Mouse (Mus musculus) neural tube, embryonic 15.5 days (tissue): Measurements from ENCODE around the gene Stac. TPM values are rescaled to one million over a fixed set of nuclear protein-coding genes. Genes with fewer than 3 reads are reported as not detected.

ENCODE experiments used
- ATAC-seq: fragments of 200-750 bp; cut with Nextera tagmentation; 2 replicates; pipeline ENCODE4 v1.8.0; 2017; ENCODE audit warnings: mild to moderate bottlenecking, moderate TSS enrichment, moderate library complexity; ENCODE audit not compliant: low FRiP score
- H3K27ac ChIP-seq: fragments of 300-500 bp; sonication (generic); replicated peaks from 2 replicates; pipeline ENCODE4 v1.5.1; 2015; ENCODE audit warnings: mild to moderate bottlenecking, inconsistent platforms
- H3K27me3 ChIP-seq: fragments of 300-500 bp; sonication (generic); replicated peaks from 2 replicates; pipeline ENCODE4 v1.6.1; 2015; ENCODE audit warnings: inconsistent platforms
- H3K36me3 ChIP-seq: fragments of 300-500 bp; sonication (generic); 2 replicates; pipeline ENCODE4 v1.6.1; 2015; ENCODE audit warnings: inconsistent platforms
- H3K4me1 ChIP-seq: fragments of 300-500 bp; sonication (generic); 2 replicates; pipeline ENCODE4 v1.6.1; 2015; ENCODE audit warnings: inconsistent platforms
- H3K4me2 ChIP-seq: fragments of 300-500 bp; sonication (generic); 2 replicates; pipeline ENCODE4 v1.6.1; 2015; ENCODE audit warnings: inconsistent platforms, mild to moderate bottlenecking, moderate library complexity
- H3K4me3 ChIP-seq: fragments of 300-500 bp; sonication (generic); replicated peaks from 2 replicates; pipeline ENCODE4 v1.5.1; 2015; ENCODE audit warnings: mild to moderate bottlenecking, inconsistent platforms
- H3K9ac ChIP-seq: fragments of 300-500 bp; sonication (generic); replicated peaks from 2 replicates; pipeline ENCODE4 v1.6.1; 2015; ENCODE audit warnings: mild to moderate bottlenecking, inconsistent platforms
- H3K9me3 ChIP-seq: fragments of 300-500 bp; sonication (generic); replicated peaks from 2 replicates; pipeline ENCODE4 v1.6.1; 2016; ENCODE audit warnings: inconsistent platforms
- WGBS: fragments of 180-500 bp; shearing (Covaris S2); methylation state at CpG from one replicate; pipeline ENCODE4 v1.1.7; 2015; ENCODE audit warnings: mixed read lengths; 5-methylcytosine and 5-hydroxymethylcytosine counted together
- polyA plus RNA-seq: library from polyadenylated mRNA; unstranded; fragments of >200 nt; fragmentation: Nextera tagmentation; extraction: Ambion mirVana; gene quantifications from 2 replicates; pipeline ENCODE4 v1.2.1, GENCODE M21; 2015

Gene Stac
- polyA plus RNA-seq, 1 experiment from 2014 or later = 16.0 TPM

DNA sequence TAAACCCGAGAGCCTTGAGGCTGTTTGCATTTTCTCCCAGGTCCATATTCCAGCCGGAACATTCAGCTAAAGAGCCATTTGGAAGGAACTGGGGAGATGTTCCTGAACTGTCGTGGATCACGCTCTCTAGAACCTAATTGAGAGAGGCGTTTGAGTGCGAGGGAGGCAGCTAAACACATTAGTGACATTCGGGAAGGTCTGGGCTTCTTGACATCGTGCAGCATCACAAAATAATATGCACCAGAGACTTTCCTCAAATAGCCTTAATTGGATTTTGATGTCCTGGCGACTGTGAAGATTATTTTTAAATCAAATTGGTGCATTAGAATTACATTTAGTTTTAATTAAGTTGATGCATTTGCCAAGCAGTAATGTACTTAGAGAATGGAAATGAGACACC lies 111.4 kb downstream of the Stac start:
- 36% methylated on average over 9 of the region's 9 CpGs for WGBS
- H3K9ac ChIP-seq = no peak overlapping the region
- H3K4me1 ChIP-seq = peaks cover 7% of the 10 kb centered on the region; the same call in 1 of the 2 replicates
- H3K36me3 ChIP-seq = no peaks in the 10 kb centered on the region
- H3K27me3 ChIP-seq = no peaks in the 10 kb centered on the region
- ATAC-seq = no peak
- H3K4me2 ChIP-seq = no peak overlapping the region
- no peak overlapping the region for H3K4me3 ChIP-seq
- no peaks in the 10 kb centered on the region for H3K9me3 ChIP-seq
- peak overlapping the region; percentile 50; the same call in 1 of the 2 replicates for H3K27ac ChIP-seq

DNA sequence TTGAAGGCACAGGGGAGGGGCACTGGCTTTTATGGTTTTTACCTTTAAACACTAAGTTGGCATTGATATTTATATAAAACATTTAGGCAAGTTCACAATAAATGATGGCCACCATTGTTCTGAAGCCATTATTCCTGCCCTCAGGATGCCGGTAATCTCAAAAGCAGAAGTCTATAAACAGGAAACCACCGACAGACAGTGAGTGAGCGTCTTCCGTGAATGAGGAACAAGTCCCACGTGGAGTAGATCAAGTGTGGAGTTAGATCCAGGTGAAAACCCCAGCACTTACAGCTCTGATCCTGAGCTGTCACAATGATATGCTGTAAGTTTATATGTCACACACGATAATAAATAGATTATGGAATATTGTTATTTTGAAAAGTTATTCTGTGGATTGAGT lies 112.7 kb downstream of the Stac start:
- no peak overlapping the region for H3K27ac ChIP-seq
- no peak overlapping the region for H3K4me2 ChIP-seq
- H3K9ac ChIP-seq = no peak overlapping the region
- no peaks in the 10 kb centered on the region for H3K36me3 ChIP-seq
- no peaks in the 10 kb centered on the region for H3K27me3 ChIP-seq
- no peak for ATAC-seq
- no peak overlapping the region for H3K4me3 ChIP-seq
- H3K4me1 ChIP-seq = peaks cover 7% of the 10 kb centered on the region; the same call in 1 of the 2 replicates
- 78% methylated on average over 6 of the region's 6 CpGs for WGBS
- H3K9me3 ChIP-seq = no peaks in the 10 kb centered on the region

DNA sequence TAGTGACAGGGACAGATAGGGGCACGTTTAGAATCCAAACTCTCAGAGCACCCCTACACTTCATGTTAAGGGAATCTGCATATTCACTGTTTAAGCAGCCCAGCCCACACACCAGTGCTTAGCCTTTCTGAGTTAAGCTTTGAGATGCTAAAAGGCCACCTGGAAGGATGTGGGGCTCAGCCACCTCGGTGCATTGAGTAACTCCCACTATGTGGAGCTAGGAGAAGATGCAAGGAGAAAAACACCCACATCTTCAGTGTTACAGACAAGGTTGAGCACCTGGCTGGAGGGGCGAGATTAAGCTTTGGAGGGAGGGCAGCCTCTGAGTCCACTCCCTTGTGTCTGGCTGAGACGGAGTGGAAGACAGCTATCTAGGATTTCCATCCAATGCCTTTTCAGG lies 114.3 kb downstream of the Stac start:
- H3K27ac ChIP-seq = no peak overlapping the region
- no peak overlapping the region for H3K9ac ChIP-seq
- no peak for ATAC-seq
- H3K27me3 ChIP-seq = no peaks in the 10 kb centered on the region
- H3K4me3 ChIP-seq = no peak overlapping the region
- no peaks in the 10 kb centered on the region for H3K9me3 ChIP-seq
- peaks cover 7% of the 10 kb centered on the region; the same call in 1 of the 2 replicates for H3K4me1 ChIP-seq
- no peak overlapping the region for H3K4me2 ChIP-seq
- no peaks in the 10 kb centered on the region for H3K36me3 ChIP-seq
- 43% methylated on average over 4 of the region's 4 CpGs for WGBS

DNA sequence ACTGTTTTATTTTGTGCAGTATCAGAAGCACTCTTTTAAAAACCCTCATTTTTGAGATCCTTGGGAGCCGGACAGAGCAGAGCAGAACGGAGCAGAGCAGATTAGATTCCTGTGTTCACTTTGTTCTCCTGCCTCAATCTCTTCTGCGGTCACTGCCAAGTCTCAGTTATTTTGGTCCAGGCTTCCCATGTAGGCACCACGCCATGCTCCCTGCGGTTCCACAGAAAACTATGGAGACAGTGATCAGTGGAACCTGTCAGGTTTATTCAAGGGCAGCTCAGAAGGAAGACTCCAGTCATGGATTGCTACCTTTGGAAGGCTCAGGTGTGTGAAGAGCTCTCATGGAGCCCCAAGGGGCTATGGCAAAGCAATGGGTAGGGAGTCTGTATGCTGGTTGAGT lies 116.3 kb downstream of the Stac start:
- 92% methylated on average over 5 of the region's 5 CpGs for WGBS
- H3K4me2 ChIP-seq = no peak overlapping the region
- no peaks in the 10 kb centered on the region for H3K27me3 ChIP-seq
- H3K36me3 ChIP-seq = no peaks in the 10 kb centered on the region
- no peak overlapping the region for H3K27ac ChIP-seq
- H3K9ac ChIP-seq = no peak overlapping the region
- no peak for ATAC-seq
- peaks cover 7% of the 10 kb centered on the region; the same call in 1 of the 2 replicates for H3K4me1 ChIP-seq
- H3K9me3 ChIP-seq = no peaks in the 10 kb centered on the region
- H3K4me3 ChIP-seq = no peak overlapping the region

DNA sequence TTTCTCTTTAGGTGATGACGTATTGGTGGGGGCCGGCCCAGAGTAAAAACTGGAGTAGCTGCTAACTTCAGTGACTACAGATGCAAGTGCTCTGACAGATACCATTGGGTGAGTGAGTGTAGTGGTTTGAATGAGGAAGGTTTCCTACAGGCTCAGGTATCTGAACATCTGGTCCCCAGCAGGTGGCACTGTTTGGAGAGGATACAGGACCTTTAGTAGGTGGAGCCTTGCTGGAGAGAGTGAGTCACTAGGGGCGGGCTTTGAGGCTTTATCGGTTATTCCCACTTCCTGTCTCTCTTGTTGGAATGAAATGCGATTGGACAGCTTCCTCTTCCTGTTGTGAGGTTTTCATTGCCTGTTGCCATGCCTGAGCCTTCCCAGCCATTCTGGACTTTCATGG lies 118.5 kb downstream of the Stac start:
- H3K9ac ChIP-seq = no peak overlapping the region
- no peak overlapping the region for H3K27ac ChIP-seq
- H3K36me3 ChIP-seq = no peaks in the 10 kb centered on the region
- WGBS = 89% methylated on average over 5 of the region's 5 CpGs
- no peaks in the 10 kb centered on the region for H3K4me1 ChIP-seq
- no peaks in the 10 kb centered on the region for H3K9me3 ChIP-seq
- no peaks in the 10 kb centered on the region for H3K27me3 ChIP-seq
- no peak overlapping the region for H3K4me2 ChIP-seq
- no peak overlapping the region for H3K4me3 ChIP-seq
- ATAC-seq = no peak

DNA sequence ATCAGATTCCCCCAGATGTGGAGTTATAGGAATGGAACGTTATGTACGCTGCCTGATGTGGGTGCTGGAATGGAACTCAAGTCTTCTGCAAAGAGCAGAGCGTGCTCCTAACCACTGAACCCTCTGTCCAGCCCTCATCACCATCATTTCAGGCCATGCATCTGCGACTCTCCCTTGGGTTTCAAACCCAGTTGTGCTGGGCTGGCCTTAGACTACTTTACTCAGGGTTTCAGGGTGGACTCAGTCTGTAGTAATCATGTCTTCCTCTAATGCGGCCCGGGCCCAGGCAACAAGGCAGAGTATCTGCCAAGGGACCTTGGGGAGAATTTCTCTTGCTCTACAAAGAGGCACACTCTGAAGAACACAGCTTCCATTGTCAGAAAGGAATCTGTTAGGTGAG lies 126.0 kb downstream of the Stac start:
- H3K27ac ChIP-seq = no peak overlapping the region
- H3K36me3 ChIP-seq = no peaks in the 10 kb centered on the region
- no peaks in the 10 kb centered on the region for H3K9me3 ChIP-seq
- H3K4me2 ChIP-seq = no peak overlapping the region
- no peak for ATAC-seq
- H3K4me1 ChIP-seq = peaks cover 11% of the 10 kb centered on the region; the same call in 1 of the 2 replicates
- WGBS = 97% methylated on average over 6 of the region's 6 CpGs
- H3K27me3 ChIP-seq = no peaks in the 10 kb centered on the region
- no peak overlapping the region for H3K9ac ChIP-seq
- no peak overlapping the region for H3K4me3 ChIP-seq

DNA sequence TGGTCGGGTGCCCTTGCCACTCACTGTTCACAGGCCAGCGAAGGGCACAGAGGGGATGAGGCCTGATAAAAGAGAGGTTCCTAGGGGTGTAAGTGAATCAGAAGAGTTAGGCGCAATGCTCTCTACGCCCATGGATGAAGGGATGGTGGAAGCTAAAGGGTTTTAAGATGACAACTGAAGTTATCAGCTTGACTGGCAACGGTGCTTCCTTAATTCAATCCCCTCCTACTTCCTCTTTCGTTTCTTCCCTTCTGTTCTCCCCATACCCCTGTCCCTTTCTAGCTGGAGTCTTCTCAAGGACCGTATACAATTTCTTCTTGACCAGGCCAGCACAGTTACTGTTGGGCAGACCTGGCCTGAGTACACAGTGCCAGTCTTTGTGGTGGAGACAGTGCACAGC lies 126.9 kb downstream of the Stac start:
- no peaks in the 10 kb centered on the region for H3K9me3 ChIP-seq
- 75% methylated on average over 7 of the region's 7 CpGs for WGBS
- H3K27me3 ChIP-seq = no peaks in the 10 kb centered on the region
- H3K36me3 ChIP-seq = no peaks in the 10 kb centered on the region
- H3K9ac ChIP-seq = no peak overlapping the region
- H3K4me1 ChIP-seq = peaks cover 11% of the 10 kb centered on the region; the same call in 1 of the 2 replicates
- H3K4me3 ChIP-seq = no peak overlapping the region
- no peak overlapping the region for H3K27ac ChIP-seq
- H3K4me2 ChIP-seq = no peak overlapping the region
- ATAC-seq = no peak

DNA sequence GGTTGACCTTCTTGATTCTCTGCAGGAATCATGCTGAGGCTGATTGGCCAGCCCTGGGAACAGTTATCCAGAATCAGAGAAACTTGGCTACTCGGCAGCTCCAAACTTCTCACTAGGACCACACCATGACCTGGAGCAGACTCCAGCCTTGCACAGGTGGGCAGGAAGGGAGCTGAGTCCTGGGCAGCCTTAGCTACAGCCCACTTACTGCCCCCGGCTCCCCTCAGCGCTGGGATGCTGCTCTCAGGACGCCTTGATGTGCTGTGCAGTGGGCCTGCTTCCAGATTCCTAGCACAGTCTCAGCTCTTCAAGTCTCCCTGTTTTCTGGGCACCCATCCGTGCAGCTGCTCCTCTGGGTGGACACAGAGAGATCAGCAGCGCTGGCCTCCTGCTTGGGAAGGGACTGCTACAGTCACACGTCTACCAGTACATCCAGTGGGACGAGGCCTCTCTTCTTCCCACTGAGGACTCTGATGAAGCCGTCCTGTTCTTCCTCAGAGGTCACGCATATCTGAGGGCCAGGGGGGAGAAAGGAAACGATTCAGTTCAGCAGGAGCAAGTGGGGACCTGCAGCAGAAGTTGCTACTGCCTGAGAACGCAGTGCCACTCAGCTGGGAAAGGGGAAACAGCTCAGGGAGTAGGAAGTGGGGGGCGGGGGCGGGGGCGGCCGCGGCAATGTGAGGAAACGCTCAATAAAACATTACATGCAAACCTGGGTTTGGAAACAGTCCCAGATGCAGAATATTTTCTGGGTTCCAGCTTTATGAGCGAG lies 127.7 kb downstream of the Stac start:
- no peaks in the 10 kb centered on the region for H3K36me3 ChIP-seq
- no peaks in the 10 kb centered on the region for H3K27me3 ChIP-seq
- ATAC-seq = no peak
- 52% methylated on average over 19 of the region's 19 CpGs for WGBS
- no peak overlapping the region for H3K4me3 ChIP-seq
- H3K9me3 ChIP-seq = no peaks in the 10 kb centered on the region
- H3K9ac ChIP-seq = no peak overlapping the region
- 0 out of 2 replicates have a peak overlapping the region, but pooled peaks have one; percentile 3 for H3K4me2 ChIP-seq
- peaks cover 11% of the 10 kb centered on the region; the same call in 1 of the 2 replicates for H3K4me1 ChIP-seq
- 0 out of 2 replicates have a peak overlapping the region, but pooled peaks have one; percentile 41 for H3K27ac ChIP-seq

DNA sequence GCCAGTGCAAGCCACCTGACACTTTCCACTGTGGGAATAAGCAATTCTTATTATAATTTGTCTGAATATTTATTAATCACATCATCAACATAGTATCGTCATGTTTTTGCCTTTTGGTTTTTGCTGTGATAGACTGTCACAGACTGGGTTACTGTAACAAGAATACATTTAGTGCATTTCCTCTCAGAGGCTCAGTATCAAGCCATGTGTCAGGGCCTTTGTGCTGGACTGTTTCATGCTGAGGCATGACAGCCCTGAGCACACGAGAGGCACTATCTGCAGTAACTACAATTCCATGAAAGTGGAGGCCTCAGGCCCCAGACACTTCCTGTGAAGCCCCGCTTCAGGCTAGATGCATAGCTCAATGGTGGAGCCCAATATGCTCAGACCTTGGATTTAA lies 133.4 kb downstream of the Stac start:
- no peak overlapping the region for H3K4me2 ChIP-seq
- no peaks in the 10 kb centered on the region for H3K9me3 ChIP-seq
- H3K4me1 ChIP-seq = no peaks in the 10 kb centered on the region
- no peak overlapping the region for H3K9ac ChIP-seq
- no peaks in the 10 kb centered on the region for H3K36me3 ChIP-seq
- ATAC-seq = no peak
- 75% methylated on average over 3 of the region's 3 CpGs for WGBS
- H3K27me3 ChIP-seq = no peaks in the 10 kb centered on the region
- no peak overlapping the region for H3K27ac ChIP-seq
- H3K4me3 ChIP-seq = no peak overlapping the region

DNA sequence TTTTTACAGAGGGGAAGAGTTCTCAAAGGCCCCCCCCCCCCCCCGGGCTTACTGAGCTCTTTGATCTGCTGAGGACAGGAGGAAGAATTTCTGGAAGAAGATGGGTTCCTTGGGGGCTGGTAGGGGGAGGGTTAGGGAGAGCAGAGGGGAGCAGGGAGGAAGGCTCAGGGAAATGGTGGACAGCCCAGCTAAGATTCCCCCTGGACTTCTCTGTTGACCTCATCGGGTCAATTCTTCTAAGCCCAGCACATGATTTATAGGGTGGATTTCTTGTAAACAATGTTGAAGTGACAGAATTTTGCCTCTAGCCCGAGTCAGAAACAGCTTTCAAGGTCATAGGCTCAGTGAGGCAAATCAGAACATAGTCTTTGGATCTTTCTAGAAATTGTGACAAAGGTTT lies 137.3 kb downstream of the Stac start:
- Histone ChIP-seq H3K4me2 (no peak overlapping the region), H3K27ac (no peak overlapping the region), H3K27me3 (no peaks in the 10 kb centered on the region), H3K9me3 (no peaks in the 10 kb centered on the region), H3K9ac (no peak overlapping the region), H3K36me3 (no peaks in the 10 kb centered on the region), H3K4me3 (no peak overlapping the region), H3K4me1 (no peaks in the 10 kb centered on the region)
- 41% methylated on average over 3 of the region's 3 CpGs for WGBS
- ATAC-seq = no peak

DNA sequence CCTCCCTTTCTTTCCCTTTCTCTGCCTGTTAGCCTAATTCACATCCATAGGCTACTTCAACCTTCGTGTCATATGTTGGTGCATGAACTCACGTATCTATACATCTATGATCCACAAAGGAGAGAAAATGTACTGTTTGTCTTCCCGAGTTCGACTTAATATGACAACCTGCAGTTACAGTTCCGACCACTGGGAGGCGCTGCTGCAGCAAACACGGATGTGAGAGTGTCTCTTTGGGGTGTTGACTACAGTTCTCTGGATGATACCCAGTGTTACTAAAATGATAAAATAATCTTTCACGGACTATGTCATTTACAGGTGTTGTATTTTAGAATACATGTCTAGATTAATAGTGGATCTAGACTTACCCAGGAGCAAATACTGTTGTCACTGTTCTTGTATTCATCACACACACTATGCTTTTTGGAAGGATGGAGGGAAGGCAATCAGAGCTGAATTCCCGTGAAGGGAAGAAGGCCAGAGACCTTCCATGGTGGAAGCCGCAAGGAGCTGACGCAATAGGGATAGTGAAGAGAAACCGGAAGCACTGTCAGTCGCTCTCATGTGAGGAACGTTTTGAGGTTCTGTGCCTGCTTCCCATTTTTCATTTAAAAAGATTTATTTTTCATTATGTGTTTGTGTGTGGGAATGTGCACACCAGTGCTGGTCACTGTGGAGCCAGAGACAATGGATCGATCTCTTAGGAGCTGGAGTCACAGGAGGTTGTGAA lies 138.5 kb downstream of the Stac start:
- Histone ChIP-seq H3K27ac (no peak overlapping the region), H3K4me3 (no peak overlapping the region), H3K4me1 (peaks cover 7% of the 10 kb centered on the region), H3K4me2 (no peak overlapping the region), H3K27me3 (no peaks in the 10 kb centered on the region), H3K9me3 (no peaks in the 10 kb centered on the region), H3K36me3 (no peaks in the 10 kb centered on the region), H3K9ac (no peak overlapping the region)
- no peak for ATAC-seq
- WGBS = 59% methylated on average over 15 of the region's 15 CpGs

DNA sequence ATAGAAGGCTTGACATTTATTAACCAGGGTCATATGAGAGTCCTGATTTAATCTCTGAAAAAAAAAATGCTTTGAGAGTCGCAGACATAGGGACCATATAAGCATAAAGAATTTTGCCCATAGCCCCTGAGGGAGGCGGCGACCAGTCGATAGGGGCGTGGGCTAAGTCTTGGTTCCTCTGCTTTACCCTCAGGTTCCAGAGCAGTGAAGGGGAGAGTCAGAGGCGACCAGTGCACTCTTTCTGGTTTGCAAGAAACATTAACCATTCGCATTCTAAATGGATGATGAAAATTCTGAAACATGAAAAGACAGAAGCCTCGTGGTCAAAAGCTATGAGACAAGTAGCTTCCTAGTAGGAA lies 139.2 kb downstream of the Stac start:
- Histone ChIP-seq H3K4me1 (peaks cover 7% of the 10 kb centered on the region), H3K9me3 (no peaks in the 10 kb centered on the region), H3K27ac (no peak overlapping the region), H3K4me3 (no peak overlapping the region), H3K27me3 (no peaks in the 10 kb centered on the region), H3K4me2 (no peak overlapping the region), H3K36me3 (no peaks in the 10 kb centered on the region), H3K9ac (no peak overlapping the region)
- ATAC-seq = no peak
- WGBS = 86% methylated on average over 8 of the region's 8 CpGs
